Mouse (Mus musculus) limb, embryonic 11.5 days (tissue): Measurements from ENCODE around the gene Eid3. TPM values are rescaled to one million over a fixed set of nuclear protein-coding genes. Genes with fewer than 3 reads are reported as not detected.

Experiments
- ATAC-seq: fragments of 200-750 bp; cut with Nextera tagmentation; 2 replicates; pipeline ENCODE4 v1.8.0; 2017; ENCODE audit warnings: low read depth; ENCODE audit not compliant: insufficient number of reproducible peaks, low FRiP score, low TSS enrichment
- DNase-seq: peaks from one replicate; pipeline ENCODE4 v3.0.0-alpha.2; 2015; ENCODE audit warnings: low spot score
- H3K27ac ChIP-seq: fragments of 300-500 bp; sonication (generic); replicated peaks from 2 replicates; pipeline ENCODE4 v1.5.1; 2014; ENCODE audit warnings: low read depth, mild to moderate bottlenecking, low read length
- H3K27me3 ChIP-seq: fragments of 300-500 bp; sonication (generic); 2 replicates; pipeline ENCODE4 v1.6.1; 2014; ENCODE audit warnings: mild to moderate bottlenecking, low read length, mixed read lengths; ENCODE audit not compliant: control insufficient read depth, insufficient read depth
- H3K36me3 ChIP-seq: fragments of 300-500 bp; sonication (generic); 2 replicates; pipeline ENCODE4 v1.6.1; 2014; ENCODE audit warnings: mild to moderate bottlenecking, low read length, moderate library complexity, mixed read lengths; ENCODE audit not compliant: control insufficient read depth, insufficient read depth
- H3K4me1 ChIP-seq: fragments of 300-500 bp; sonication (generic); 2 replicates; pipeline ENCODE4 v1.6.1; 2014; ENCODE audit warnings: low read length, mixed read lengths; ENCODE audit not compliant: control insufficient read depth, insufficient read depth
- H3K4me2 ChIP-seq: fragments of 300-500 bp; sonication (generic); 2 replicates; pipeline ENCODE4 v1.6.1; 2014; ENCODE audit warnings: low read depth, mild to moderate bottlenecking, moderate library complexity; ENCODE audit not compliant: severe bottlenecking
- H3K4me3 ChIP-seq: fragments of 300-500 bp; sonication (generic); 2 replicates; pipeline ENCODE4 v1.5.1; 2014; ENCODE audit warnings: low read depth, low read length
- H3K9ac ChIP-seq: fragments of 300-500 bp; sonication (generic); 2 replicates; pipeline ENCODE4 v1.6.1; 2014; ENCODE audit warnings: mild to moderate bottlenecking, low read length
- H3K9me3 ChIP-seq: fragments of 300-500 bp; sonication (generic); 2 replicates; pipeline ENCODE4 v1.6.1; 2016; ENCODE audit warnings: low read length; ENCODE audit not compliant: control insufficient read depth
- WGBS: fragments of 180-500 bp; shearing (Covaris S2); extraction: QIAGEN DNeasy Blood & Tissue Kit; methylation state at CpG from one replicate; pipeline ENCODE4 v1.1.7; 2014; 5-methylcytosine and 5-hydroxymethylcytosine counted together
- polyA plus RNA-seq: library from polyadenylated mRNA; unstranded; fragments of >200 nt; fragmentation: Nextera tagmentation; extraction: Ambion mirVana; gene quantifications from 2 replicates; pipeline ENCODE4 v1.2.1, GENCODE M21; 2014

Gene Eid3
- 0.52 and 0.62 TPM in 2 replicates for polyA plus RNA-seq

DNA sequence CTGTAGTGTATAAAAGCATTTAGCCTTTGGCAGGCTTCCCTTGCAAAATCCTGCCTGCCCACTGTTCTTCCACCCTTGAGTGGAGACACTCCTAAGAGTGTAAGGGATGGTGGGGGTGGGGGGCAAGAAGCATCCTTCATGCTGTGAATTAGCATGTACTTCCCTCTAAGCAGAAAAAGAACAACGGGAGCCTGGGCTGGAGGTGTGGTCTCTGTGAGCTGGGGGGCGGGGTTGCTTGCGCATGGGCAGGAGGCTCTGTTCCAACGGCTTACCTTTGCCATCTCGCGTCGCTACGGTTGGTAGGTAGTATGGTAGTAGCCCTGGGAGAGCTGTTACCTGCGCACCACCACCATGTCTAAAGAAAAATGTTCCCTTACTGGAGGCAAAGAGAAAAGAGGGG is at the start of gene Eid3:
Gene Eid3 (plus strand): TSS at position 271 of the 400 bp plus-strand sequence.
- H3K27ac ChIP-seq, result no peak within 1 kb of the TSS
- no peaks in the 10 kb centered on the region for H3K9me3 ChIP-seq
- no peak within 1 kb of the TSS for H3K9ac ChIP-seq
- ATAC-seq (no peak), DNase-seq (no peak)
- no peak within 1 kb of the TSS for H3K4me2 ChIP-seq
- H3K4me3 ChIP-seq, result no peak within 1 kb of the TSS
- WGBS, result 68% methylated on average over 9 of the region's 9 CpGs
- 0 out of 2 replicates have a peak, but pooled peaks cover 3% of the 10 kb centered on the region for H3K4me1 ChIP-seq
- H3K27me3 ChIP-seq, result no peaks in the 10 kb centered on the region
- H3K36me3 ChIP-seq, result peaks cover 12% of the 10 kb centered on the region

DNA sequence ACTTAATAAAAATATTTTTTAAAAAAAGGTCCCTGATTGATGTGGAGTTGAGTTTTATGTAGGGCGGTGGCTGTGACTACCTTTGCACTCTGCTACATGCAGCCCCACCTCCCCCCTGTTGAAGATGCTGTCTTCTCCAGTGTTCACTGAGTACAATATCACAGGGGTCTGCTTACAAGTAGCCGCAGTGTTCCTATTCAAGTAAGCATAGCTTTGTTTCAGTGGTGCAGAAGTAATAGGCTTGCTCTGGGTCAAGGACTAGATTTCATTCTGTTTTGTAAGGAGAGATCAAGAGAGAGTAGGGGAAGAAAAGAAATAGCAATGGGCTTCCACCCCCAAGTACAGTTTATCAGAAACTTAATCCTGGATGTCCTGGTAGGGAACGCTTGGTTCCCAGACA is 48.9 kb upstream of the Eid3 start:
- Histone ChIP-seq H3K36me3 (no peaks in the 10 kb centered on the region), H3K4me2 (no peak overlapping the region), H3K9me3 (no peaks in the 10 kb centered on the region), H3K27ac (no peak overlapping the region), H3K4me1 (no peaks in the 10 kb centered on the region), H3K9ac (no peak overlapping the region), H3K27me3 (no peaks in the 10 kb centered on the region), H3K4me3 (no peak overlapping the region)
- WGBS, result 95% methylated on average over 3 of the region's 3 CpGs
- no peak for DNase-seq
- ATAC-seq, result no peak

DNA sequence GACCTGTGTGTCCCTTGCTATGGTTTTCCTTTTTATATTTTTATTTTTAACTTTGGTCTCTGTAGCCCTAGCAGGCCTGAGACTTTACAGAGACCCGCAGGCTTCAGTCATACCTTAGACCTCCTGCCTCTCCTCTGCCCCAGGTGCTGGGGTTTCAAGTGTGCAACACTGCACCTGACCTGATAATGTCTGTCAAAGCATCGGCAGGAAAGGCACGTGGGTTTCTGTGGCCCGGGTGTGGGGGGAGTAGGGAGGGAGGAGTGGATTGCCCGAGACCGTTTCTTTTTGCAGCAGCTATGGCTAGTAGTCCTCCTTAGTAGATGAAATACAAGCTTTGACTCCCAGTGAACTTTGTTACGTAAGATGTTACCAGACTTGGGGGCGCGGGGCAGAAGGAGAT is 48.5 kb upstream of the Eid3 start:
- Histone ChIP-seq H3K4me2 (no peak overlapping the region), H3K9me3 (no peaks in the 10 kb centered on the region), H3K9ac (no peak overlapping the region), H3K27ac (no peak overlapping the region), H3K27me3 (no peaks in the 10 kb centered on the region), H3K36me3 (no peaks in the 10 kb centered on the region), H3K4me3 (no peak overlapping the region), H3K4me1 (no peaks in the 10 kb centered on the region)
- no peak for DNase-seq
- 74% methylated on average over 9 of the region's 9 CpGs for WGBS
- ATAC-seq, result no peak

DNA sequence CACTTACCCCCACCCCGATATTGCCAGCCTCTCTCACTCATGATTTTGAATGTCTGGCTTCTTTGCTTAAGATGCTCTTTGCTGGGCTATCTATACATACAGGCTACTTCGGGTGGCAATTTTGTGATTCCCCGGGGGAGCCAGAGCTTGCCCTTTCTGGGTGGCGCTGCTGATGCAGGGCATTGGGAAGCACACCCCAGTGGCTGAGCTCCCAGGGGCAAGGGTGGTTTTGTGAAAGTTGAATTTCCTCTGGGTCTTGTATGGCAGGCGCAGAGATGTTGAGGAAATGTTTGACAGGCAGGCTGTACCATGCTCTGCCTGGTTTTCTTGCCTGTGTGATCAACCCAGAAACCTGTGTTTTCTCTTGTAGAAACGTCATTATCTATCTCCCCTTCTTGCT is 47.8 kb upstream of the Eid3 start:
- Histone ChIP-seq H3K27me3 (no peaks in the 10 kb centered on the region), H3K9ac (no peak overlapping the region), H3K27ac (no peak overlapping the region), H3K4me3 (no peak overlapping the region), H3K4me1 (no peaks in the 10 kb centered on the region), H3K36me3 (no peaks in the 10 kb centered on the region), H3K9me3 (no peaks in the 10 kb centered on the region), H3K4me2 (no peak overlapping the region)
- no peak for DNase-seq
- no peak for ATAC-seq
- WGBS, result 81% methylated on average over 6 of the region's 6 CpGs

DNA sequence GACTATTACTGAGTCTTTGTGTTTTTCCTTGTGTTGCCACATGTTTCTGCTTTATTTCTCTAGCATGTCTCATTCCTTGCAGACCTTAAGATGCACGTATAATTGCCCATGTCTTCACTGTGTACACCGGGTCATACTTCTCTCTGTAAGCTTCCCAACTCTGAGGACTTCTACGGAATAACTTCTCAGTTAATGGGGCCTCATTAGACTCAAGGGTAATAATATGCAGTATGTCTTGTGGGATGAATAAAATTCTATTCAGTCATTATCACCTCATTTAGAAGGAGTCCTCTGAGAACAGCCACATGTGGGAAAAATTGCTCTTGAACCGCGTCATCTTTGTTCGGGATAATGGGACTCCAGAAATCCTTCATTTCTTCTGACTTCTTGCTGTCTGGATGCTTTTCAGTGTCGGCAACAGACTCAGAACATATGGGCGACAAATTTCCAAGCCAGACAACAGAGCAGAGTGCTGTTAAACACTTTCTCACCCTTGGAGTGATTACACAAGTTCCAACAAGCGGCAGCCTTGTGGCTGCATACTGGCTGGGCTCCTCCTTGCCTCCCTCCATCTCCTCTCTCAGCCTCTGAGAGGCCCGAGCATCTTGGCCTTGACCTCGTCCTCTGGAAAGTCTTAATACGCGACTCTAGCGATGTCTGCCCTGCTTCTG is 43.2 kb upstream of the Eid3 start:
- no peaks in the 10 kb centered on the region for H3K4me1 ChIP-seq
- H3K27me3 ChIP-seq, result no peaks in the 10 kb centered on the region
- ATAC-seq, result no peak
- peak; percentile 27 for DNase-seq
- H3K4me3 ChIP-seq, result no peak overlapping the region
- H3K36me3 ChIP-seq, result no peaks in the 10 kb centered on the region
- no peak overlapping the region for H3K27ac ChIP-seq
- WGBS, result 56% methylated on average over 14 of the region's 14 CpGs
- no peaks in the 10 kb centered on the region for H3K9me3 ChIP-seq
- no peak overlapping the region for H3K4me2 ChIP-seq
- H3K9ac ChIP-seq, result no peak overlapping the region

DNA sequence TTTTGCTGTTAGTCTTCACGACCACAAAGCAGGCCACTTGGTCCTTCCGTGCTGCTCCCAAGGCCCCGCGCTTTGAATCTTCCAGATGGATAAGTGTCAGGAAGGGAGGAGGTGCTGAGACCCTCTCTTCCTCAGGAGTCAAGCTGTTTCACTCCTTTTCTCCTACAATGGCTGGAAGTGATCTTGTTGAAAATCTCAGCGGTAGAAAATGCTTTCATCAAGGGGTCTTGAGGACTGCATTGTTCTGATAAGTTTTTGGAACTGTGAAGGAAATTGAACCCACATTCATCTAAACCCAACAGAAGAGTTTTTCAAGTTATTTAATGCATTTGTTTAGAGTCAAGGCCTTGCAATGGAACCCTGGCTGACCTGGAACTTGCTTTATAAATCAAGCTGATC is 42.6 kb upstream of the Eid3 start:
- Histone ChIP-seq H3K9ac (no peak overlapping the region), H3K9me3 (no peaks in the 10 kb centered on the region), H3K4me1 (no peaks in the 10 kb centered on the region), H3K4me3 (no peak overlapping the region), H3K4me2 (no peak overlapping the region), H3K36me3 (no peaks in the 10 kb centered on the region), H3K27me3 (no peaks in the 10 kb centered on the region), H3K27ac (no peak overlapping the region)
- no peak for DNase-seq
- 56% methylated on average over 5 of the region's 5 CpGs for WGBS
- no peak for ATAC-seq

DNA sequence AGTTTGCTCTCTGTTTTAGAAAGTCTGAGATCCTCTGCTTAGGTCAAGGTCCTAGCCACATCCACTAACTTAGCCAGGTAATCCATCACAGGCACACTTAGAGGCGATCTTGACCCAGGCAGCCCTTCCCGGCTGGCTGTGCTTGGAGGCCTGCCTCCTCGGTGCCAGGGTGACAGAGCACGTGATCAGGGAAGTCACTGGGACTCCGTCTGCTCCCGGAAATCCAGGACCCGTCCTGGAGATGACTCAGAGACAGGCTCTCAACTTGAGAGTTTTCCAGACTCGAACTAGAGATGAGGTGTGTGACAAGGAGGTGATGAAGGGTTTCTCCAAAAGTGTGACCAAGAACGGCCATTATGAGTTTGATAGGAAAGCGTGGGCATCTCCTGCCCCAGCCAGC is 41.9 kb upstream of the Eid3 start:
- no peak for ATAC-seq
- Histone ChIP-seq H3K9me3 (no peaks in the 10 kb centered on the region), H3K4me1 (no peaks in the 10 kb centered on the region), H3K4me2 (no peak overlapping the region), H3K27me3 (no peaks in the 10 kb centered on the region), H3K9ac (no peak overlapping the region), H3K4me3 (no peak overlapping the region), H3K36me3 (no peaks in the 10 kb centered on the region), H3K27ac (no peak overlapping the region)
- DNase-seq, result no peak
- WGBS, result 64% methylated on average over 10 of the region's 10 CpGs

DNA sequence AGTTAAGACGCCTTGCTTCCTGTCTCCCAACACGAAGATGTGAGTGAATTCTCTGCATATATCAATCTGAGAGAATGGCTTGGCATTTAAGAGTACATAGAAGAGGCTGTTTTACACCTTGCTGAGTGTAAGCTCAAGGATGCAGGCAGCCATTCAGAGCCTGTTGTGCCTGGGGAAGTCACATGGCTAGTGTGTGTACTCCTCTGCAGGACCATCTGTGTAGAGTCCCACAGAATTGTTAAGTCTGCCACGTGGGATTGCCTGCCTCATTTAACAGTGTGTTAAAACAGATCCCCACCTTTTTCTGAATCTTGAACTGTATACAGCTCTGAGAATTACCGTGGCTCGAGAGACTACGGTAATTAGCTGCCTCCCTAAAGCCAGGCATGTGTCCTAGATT is 39.9 kb upstream of the Eid3 start:
- WGBS, result 40% methylated on average over 6 of the region's 6 CpGs
- Histone ChIP-seq H3K27me3 (no peaks in the 10 kb centered on the region), H3K4me3 (no peak overlapping the region), H3K9me3 (no peaks in the 10 kb centered on the region), H3K36me3 (no peaks in the 10 kb centered on the region), H3K27ac (no peak overlapping the region), H3K9ac (no peak overlapping the region), H3K4me1 (no peaks in the 10 kb centered on the region), H3K4me2 (no peak overlapping the region)
- DNase-seq, result no peak
- ATAC-seq, result no peak

DNA sequence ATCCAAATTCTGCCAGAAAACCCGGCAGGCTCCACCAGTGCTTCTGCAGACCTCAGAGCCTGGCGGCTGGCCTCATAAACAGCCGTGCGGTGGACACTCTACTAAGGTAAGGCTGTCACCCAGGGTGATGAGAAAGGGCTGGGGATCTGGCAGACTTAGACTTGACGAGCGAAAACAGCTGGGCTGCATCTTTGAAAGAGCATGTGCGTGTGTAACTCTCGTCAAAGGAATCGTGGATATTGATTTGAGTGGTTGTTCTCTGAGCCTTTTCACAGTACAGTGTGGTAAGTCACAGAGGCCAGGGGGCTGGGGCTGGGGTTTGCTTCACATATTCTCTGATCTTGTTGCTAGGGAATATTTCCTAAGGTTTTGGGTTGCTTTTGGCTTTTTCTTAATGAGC is 32.5 kb upstream of the Eid3 start, which contains the start of gene Txnrd1:
Gene Txnrd1 (plus strand): TSS at position 26 of the 400 bp plus-strand sequence.
- H3K27ac ChIP-seq, result no peak within 1 kb of the TSS
- ATAC-seq, result no peak
- 43% methylated on average over 9 of the region's 9 CpGs for WGBS
- H3K27me3 ChIP-seq, result no peaks in the 10 kb centered on the region
- no peak for DNase-seq
- no peaks in the 10 kb centered on the region for H3K9me3 ChIP-seq
- H3K4me1 ChIP-seq, result 0 out of 2 replicates have a peak, but pooled peaks cover 2% of the 10 kb centered on the region
- no peak within 1 kb of the TSS for H3K9ac ChIP-seq
- no peak within 1 kb of the TSS for H3K4me2 ChIP-seq
- no peak within 1 kb of the TSS for H3K4me3 ChIP-seq
- no peaks in the 10 kb centered on the region for H3K36me3 ChIP-seq
